Mouse (Mus musculus) lung, postnatal 25 days (tissue): Measurements from ENCODE around the gene Tex36.

Source experiments
- DNase-seq: peaks from one replicate; pipeline ENCODE4 v3.0.0; 2022; ENCODE audit warnings: low spot score

Gene Tex36

GRCm38 (mm10) chr7:133602058-133602457 is at the start of gene Tex36:
Tex36 (minus strand) TSS chr7:133602158.
- no peak for DNase-seq

- no peak for DNase-seq
These were observed 43.8 kb upstream of the Tex36 start for GRCm38 (mm10) chr7:133645716-133646115.

GRCm38 (mm10) chr7:133638821-133639220 is 36.9 kb upstream of the Tex36 start:
- DNase-seq: no peak

- no peak for DNase-seq
These were observed 36.3 kb upstream of the Tex36 start for GRCm38 (mm10) chr7:133638306-133638705.

GRCm38 (mm10) chr7:133637361-133638305 is 35.7 kb upstream of the Tex36 start, which contains the start of gene Edrf1:
Edrf1 (plus strand) TSS chr7:133637543.
- peak; percentile 99 for DNase-seq

GRCm38 (mm10) chr7:133636738-133637352 is 34.9 kb upstream of the Tex36 start:
- peak; percentile 89 for DNase-seq

- DNase-seq: no peak
These were observed 33.1 kb upstream of the Tex36 start for GRCm38 (mm10) chr7:133634932-133635650.

GRCm38 (mm10) chr7:133632476-133632875 is 30.5 kb upstream of the Tex36 start:
- DNase-seq: peak; percentile 52

GRCm38 (mm10) chr7:133630821-133631220 is 28.9 kb upstream of the Tex36 start:
- no peak for DNase-seq

- no peak for DNase-seq
These were observed 25.4 kb upstream of the Tex36 start for GRCm38 (mm10) chr7:133627184-133627936.

GRCm38 (mm10) chr7:133623226-133623625 is 21.3 kb upstream of the Tex36 start:
- DNase-seq: no peak

GRCm38 (mm10) chr7:133620721-133621120 is 18.8 kb upstream of the Tex36 start:
- no peak for DNase-seq

- no peak for DNase-seq
These were observed 11.0 kb upstream of the Tex36 start for GRCm38 (mm10) chr7:133612981-133613380.

GRCm38 (mm10) chr7:133609585-133609984 is 7.6 kb upstream of the Tex36 start:
- DNase-seq: peak; percentile 1

GRCm38 (mm10) chr7:133608631-133609340 is 6.8 kb upstream of the Tex36 start:
- no peak for DNase-seq

GRCm38 (mm10) chr7:133607883-133608575 is 6.1 kb upstream of the Tex36 start:
- DNase-seq: no peak

- no peak for DNase-seq
These were observed 5.4 kb upstream of the Tex36 start for GRCm38 (mm10) chr7:133607331-133607730.

GRCm38 (mm10) chr7:133604427-133605081 is 2.6 kb upstream of the Tex36 start:
- no peak for DNase-seq

- no peak for DNase-seq
These were observed 1.2 kb upstream of the Tex36 start for GRCm38 (mm10) chr7:133603156-133603555.

GRCm38 (mm10) chr7:133600558-133600957 is 1.4 kb downstream of the Tex36 start:
- no peak for DNase-seq
